Mouse (Mus musculus): ENCODE data around the gene Tgif2. TPM values are rescaled to one million over a fixed set of nuclear protein-coding genes. Genes with fewer than 3 reads are reported as not detected.

The Tgif2 gene
- total and polyA plus RNA-seq, 2 experiments from 2014 or later = 9.3 to 13.7 TPM

DNA sequence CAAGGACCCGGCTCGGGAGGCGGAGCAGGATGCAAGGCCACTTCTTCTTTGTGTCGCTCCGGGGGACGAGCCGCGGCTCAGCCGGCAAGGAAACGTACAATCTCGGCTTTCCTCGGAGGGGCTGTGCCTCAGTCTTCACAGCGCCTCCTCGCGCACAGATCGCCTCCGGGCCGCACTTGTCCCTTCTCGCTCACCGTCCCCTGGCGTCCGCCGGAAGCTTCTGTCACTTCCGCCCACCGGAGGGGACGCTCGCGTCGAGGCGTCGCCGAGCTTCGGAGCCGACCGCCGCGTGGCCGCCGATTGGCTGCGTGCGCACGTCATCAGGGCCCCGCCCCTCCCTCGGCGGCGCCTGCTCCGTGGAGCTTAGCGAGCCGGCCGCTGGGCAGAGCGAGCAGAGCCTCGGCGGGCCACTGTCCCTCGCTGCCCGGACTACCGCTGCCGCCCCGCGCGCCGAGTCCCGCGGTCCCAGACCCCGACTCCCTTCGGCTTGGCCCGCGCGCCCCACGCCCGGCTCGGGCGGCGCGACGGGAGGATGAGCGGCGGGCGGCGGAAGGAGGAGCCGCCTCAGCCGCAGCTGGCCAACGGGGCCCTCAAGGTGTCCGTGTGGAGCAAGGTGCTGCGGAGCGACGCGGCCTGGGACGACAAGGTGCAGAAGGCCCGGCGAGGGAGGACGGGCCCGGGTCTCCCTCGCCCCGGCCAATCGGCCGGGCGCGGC, 23.1 kb downstream of the Tgif2 start, which contains the start of gene Rab5if:
Gene Rab5if (plus strand): TSS at position 357 of the 715 bp plus-strand sequence.
- peak; percentile 90 for TF ChIP-seq CTCF (IDR thresholded peaks at IDR 0.05; ENCODE audit: low read depth)
- ATAC-seq (peak; percentile 98), DNase-seq (peak; percentile 99)
- H3K4me2 ChIP-seq (ENCODE audit: low read depth) = peak within 1 kb of the TSS; percentile 85
- peak within 1 kb of the TSS; percentile 96 for H3K9ac ChIP-seq
- no peaks in the 10 kb centered on the region for H3K9me3 ChIP-seq (ENCODE audit: low read length)
- peaks cover 12% of the 10 kb centered on the region for H3K4me1 ChIP-seq (ENCODE audit: insufficient read depth)
- H3K27ac ChIP-seq (ENCODE audit: low read depth, low read length) = peak within 1 kb of the TSS; percentile 89
- peak within 1 kb of the TSS; percentile 78 for H3K4me3 ChIP-seq (ENCODE audit: low read depth, low read length)
- peaks cover 27% of the 10 kb centered on the region for H3K36me3 ChIP-seq (ENCODE audit: insufficient read depth)
- under 1% methylated on average over 94 of the region's 98 CpGs for WGBS
- no peaks in the 10 kb centered on the region for H3K27me3 ChIP-seq (ENCODE audit: insufficient read depth, low read length)

DNA sequence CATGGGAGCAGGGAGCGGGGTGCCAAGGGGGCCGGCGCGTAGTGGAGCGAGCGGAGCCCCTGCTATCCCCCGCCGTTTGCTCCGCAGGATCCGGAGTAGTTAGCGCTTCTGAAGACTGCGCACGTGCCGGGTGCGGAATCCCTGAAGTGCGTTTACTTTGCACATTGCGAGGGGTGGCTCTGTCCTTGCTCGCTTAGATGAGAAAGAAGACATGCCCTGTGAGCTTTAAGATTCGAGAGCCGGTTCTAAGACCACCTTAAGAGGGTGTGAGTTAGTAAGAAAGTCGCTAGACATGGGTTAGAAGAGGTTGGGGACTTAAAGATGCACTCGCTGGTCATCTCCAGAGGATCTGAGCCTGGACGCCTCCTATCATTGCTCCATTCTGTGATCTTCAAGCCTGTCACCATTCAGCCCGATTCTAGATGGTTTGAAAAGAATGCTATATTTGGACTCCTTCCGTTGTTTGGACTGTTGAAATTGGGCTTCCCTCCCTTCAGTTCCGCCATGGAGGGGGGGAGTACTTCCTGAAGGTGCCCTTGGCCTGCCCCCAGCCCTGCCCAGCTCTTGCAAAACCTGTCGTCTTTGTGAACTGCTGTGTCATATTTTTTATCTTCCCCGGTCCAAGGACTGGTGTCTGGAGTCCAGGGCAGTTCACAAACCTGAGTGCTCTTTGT, 23.8 kb downstream of the Tgif2 start:
- peak overlapping the region; percentile 85 for H3K4me2 ChIP-seq (ENCODE audit: low read depth)
- peak; percentile 30 for DNase-seq
- peaks cover 12% of the 10 kb centered on the region for H3K4me1 ChIP-seq (ENCODE audit: insufficient read depth)
- H3K9ac ChIP-seq = peak overlapping the region; percentile 96
- no peaks in the 10 kb centered on the region for H3K9me3 ChIP-seq (ENCODE audit: low read length)
- peaks cover 28% of the 10 kb centered on the region for H3K36me3 ChIP-seq (ENCODE audit: insufficient read depth)
- peak overlapping the region; percentile 86 for H3K27ac ChIP-seq (ENCODE audit: low read depth, low read length)
- no peaks in the 10 kb centered on the region for H3K27me3 ChIP-seq (ENCODE audit: insufficient read depth, low read length)
- peak overlapping the region; percentile 78 for H3K4me3 ChIP-seq (ENCODE audit: low read depth, low read length)
- TF ChIP-seq CTCF (IDR thresholded peaks at IDR 0.05; ENCODE audit: low read depth) = no peak
- WGBS = 3% methylated on average over 28 of the region's 28 CpGs
- ATAC-seq = peak; percentile 38

DNA sequence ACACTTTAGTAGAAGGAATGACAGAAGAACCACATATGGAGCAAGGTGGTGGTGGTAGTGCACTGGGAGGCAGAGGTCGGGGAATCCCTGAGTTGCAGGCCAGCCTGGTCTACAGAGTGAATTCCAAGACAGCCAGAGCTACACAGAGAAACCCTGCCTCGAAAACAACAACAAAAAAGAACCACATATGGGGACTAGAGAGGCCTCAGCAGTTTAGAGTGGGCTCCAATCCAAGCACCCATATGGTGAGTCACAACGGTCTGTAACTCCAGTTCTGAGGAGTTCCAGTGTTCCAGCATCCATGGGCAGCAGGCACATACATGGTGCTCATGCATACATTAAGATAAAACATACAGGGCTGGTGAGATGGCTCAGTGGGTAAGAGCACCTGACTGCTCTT, 24.7 kb downstream of the Tgif2 start:
- no peak overlapping the region for H3K4me3 ChIP-seq (ENCODE audit: low read depth, low read length)

DNA sequence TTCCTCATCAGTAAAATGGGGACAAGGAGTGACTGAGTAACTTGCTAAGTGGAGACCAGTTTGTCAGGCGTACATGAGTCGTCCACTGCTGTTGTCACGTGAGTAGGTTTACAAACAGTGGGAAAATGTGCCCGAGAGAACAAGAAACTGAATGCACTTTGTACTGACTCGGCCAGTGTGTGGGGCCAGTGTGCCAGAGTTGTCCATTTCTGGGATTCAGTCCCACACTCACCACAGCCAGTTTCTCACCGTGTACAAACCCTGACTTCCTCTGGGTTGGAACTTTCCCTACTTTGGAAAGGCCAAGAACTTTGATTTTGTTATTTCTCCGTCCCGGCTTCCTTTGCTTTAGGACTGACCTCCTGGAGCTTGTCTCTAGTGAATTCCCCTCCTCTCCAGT, 29.2 kb downstream of the Tgif2 start:
- no peak overlapping the region for H3K4me3 ChIP-seq (ENCODE audit: low read depth, low read length)
- no peak overlapping the region for H3K27ac ChIP-seq (ENCODE audit: low read depth, low read length)
- H3K4me1 ChIP-seq (ENCODE audit: insufficient read depth) = peaks cover 5% of the 10 kb centered on the region
- ATAC-seq = no peak
- no peaks in the 10 kb centered on the region for H3K27me3 ChIP-seq (ENCODE audit: insufficient read depth, low read length)
- H3K36me3 ChIP-seq (ENCODE audit: insufficient read depth) = peaks cover 60% of the 10 kb centered on the region
- TF ChIP-seq CTCF (IDR thresholded peaks at IDR 0.05; ENCODE audit: low read depth) = no peak
- no peaks in the 10 kb centered on the region for H3K9me3 ChIP-seq (ENCODE audit: low read length)
- no peak overlapping the region for H3K4me2 ChIP-seq (ENCODE audit: low read depth)
- no peak overlapping the region for H3K9ac ChIP-seq
- WGBS = 73% methylated on average over 8 of the region's 8 CpGs
- DNase-seq = no peak

More for the DNA sequence above, 24.7 kb downstream of the Tgif2 start:
- ATAC-seq = no peak
- Histone ChIP-seq H3K27me3 (ENCODE audit: insufficient read depth, low read length) (no peaks in the 10 kb centered on the region), H3K9ac (no peak overlapping the region), H3K27ac (ENCODE audit: low read depth, low read length) (no peak overlapping the region), H3K36me3 (ENCODE audit: insufficient read depth) (peaks cover 36% of the 10 kb centered on the region; the same call in 1 of the 2 replicates), H3K4me2 (ENCODE audit: low read depth) (peak overlapping the region; percentile 85; the same call in 1 of the 2 replicates), H3K4me1 (ENCODE audit: insufficient read depth) (peaks cover 12% of the 10 kb centered on the region), H3K9me3 (ENCODE audit: low read length) (no peaks in the 10 kb centered on the region)
- no peak for TF ChIP-seq CTCF (IDR thresholded peaks at IDR 0.05; ENCODE audit: low read depth)
- WGBS = 57% methylated on average over 3 of the region's 3 CpGs
- no peak for DNase-seq

DNA sequence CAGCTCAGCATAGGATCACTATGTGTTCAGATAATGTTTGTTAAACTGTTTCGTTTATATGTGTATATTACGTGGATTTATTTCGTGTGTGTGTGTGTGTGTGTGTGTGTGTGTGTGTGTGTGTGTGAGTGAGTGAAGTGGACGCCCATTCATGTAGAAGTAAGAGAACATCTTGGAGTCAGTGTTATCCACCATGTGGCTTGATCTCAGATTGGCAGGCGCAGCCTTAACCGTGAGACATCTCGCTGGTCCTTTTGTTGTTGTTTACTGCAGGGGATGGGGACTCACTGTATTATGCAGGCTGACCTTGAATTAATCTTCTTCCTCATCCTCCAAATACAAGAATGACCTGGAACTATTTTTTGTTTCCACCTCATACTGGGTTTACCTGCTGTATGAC, 29.7 kb downstream of the Tgif2 start:
- DNase-seq (no peak), ATAC-seq (no peak)
- Histone ChIP-seq H3K4me3 (ENCODE audit: low read depth, low read length) (no peak overlapping the region), H3K27ac (ENCODE audit: low read depth, low read length) (no peak overlapping the region), H3K9ac (no peak overlapping the region), H3K36me3 (ENCODE audit: insufficient read depth) (peaks cover 65% of the 10 kb centered on the region), H3K4me1 (ENCODE audit: insufficient read depth) (no peaks in the 10 kb centered on the region), H3K27me3 (ENCODE audit: insufficient read depth, low read length) (no peaks in the 10 kb centered on the region), H3K4me2 (ENCODE audit: low read depth) (no peak overlapping the region), H3K9me3 (ENCODE audit: low read length) (no peaks in the 10 kb centered on the region)
- WGBS = 89% methylated on average over 7 of the region's 7 CpGs
- TF ChIP-seq CTCF (IDR thresholded peaks at IDR 0.05; ENCODE audit: low read depth) = no peak

DNA sequence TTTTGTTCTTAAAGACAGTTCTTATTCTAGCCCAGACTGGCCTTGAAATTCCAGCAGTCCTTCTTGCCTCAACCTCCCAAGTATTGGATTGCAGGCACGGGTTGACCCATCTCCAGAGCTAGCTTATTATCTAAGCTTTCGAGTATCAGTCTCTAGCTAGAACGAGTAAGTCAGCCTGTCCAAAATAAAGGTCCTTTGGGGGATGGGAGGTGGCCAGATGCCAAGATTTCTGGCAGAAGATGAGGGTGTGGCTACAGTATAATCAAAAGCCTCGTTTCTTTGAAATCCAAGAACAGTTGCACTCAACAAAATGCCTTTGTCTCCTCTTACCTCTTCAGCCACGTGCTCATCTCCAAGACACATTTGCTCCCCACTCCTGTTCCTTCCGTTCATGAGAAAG, 30.7 kb downstream of the Tgif2 start:
- 43% methylated on average over 6 of the region's 6 CpGs for WGBS
- no peak for TF ChIP-seq CTCF (IDR thresholded peaks at IDR 0.05; ENCODE audit: low read depth)
- no peak overlapping the region for H3K27ac ChIP-seq (ENCODE audit: low read depth, low read length)
- ATAC-seq (no peak), DNase-seq (no peak)
- no peaks in the 10 kb centered on the region for H3K4me1 ChIP-seq (ENCODE audit: insufficient read depth)
- no peaks in the 10 kb centered on the region for H3K9me3 ChIP-seq (ENCODE audit: low read length)
- no peak overlapping the region for H3K4me2 ChIP-seq (ENCODE audit: low read depth)
- no peak overlapping the region for H3K9ac ChIP-seq
- H3K36me3 ChIP-seq (ENCODE audit: insufficient read depth) = peaks cover 62% of the 10 kb centered on the region
- no peak overlapping the region for H3K4me3 ChIP-seq (ENCODE audit: low read depth, low read length)
- H3K27me3 ChIP-seq (ENCODE audit: insufficient read depth, low read length) = no peaks in the 10 kb centered on the region

DNA sequence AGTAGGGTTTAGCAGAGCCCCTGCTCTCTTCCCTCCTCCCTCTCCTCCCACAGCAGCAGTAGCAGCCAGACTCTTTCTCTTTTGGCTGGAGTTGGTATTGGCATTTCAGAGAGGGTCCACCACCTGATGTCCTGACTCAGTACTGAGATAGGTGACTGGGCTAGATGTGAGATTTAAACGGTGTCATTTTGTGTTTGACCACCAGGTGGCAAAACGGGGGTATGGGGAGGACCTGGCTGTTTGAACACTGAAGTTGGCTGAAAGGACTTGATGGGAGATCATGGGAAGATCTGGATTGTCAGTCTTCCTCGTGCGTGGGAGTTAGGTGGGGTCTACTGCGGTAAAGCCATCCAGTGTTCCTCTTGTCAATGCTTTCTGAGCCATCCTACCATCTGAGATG, 33.8 kb downstream of the Tgif2 start:
- no peak overlapping the region for H3K27ac ChIP-seq (ENCODE audit: low read depth, low read length)
- H3K27me3 ChIP-seq (ENCODE audit: insufficient read depth, low read length) = no peaks in the 10 kb centered on the region
- H3K9me3 ChIP-seq (ENCODE audit: low read length) = no peaks in the 10 kb centered on the region
- no peaks in the 10 kb centered on the region for H3K4me1 ChIP-seq (ENCODE audit: insufficient read depth)
- peak; percentile 55; the same call in 1 of the 2 replicates for ATAC-seq
- H3K9ac ChIP-seq = no peak overlapping the region
- TF ChIP-seq CTCF (IDR thresholded peaks at IDR 0.05; ENCODE audit: low read depth) = peak; percentile 86
- H3K36me3 ChIP-seq (ENCODE audit: insufficient read depth) = peaks cover 40% of the 10 kb centered on the region
- H3K4me3 ChIP-seq (ENCODE audit: low read depth, low read length) = no peak overlapping the region
- 20% methylated on average over 5 of the region's 5 CpGs for WGBS
- DNase-seq = peak; percentile 82
- H3K4me2 ChIP-seq (ENCODE audit: low read depth) = no peak overlapping the region
